Comparison of ENCODE assay signal across 23 mouse cellular contexts in the genomic region with DNA sequence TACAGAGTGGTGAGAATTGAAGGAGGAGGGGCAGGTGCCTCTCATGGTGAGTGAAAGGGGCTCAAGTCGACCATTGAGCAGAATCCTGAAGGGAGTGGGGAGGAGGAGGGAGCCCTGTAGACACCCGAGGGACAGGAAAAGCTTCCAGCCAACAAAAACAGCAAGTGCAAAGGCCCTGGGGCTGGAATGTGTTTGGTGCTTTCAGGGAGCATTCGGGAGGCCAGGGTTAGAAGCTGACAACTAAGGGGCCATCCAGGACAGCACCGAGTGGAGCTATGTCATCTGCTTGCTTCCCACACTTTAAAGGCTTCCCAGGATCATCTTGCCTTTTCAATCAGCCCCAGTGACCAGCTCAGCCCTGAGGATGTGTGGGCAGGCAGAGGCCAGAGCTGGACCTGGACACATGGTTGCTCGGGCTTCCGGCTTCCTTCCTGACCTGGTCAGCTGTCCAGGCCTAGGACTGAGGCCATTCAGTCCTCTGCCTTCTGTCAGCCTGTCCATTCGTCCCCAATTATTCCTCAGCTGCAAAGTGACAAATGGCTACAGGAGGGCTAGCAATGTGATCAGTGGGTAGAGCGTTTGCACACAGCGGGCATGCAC. TPM values are rescaled to one million over a fixed set of nuclear protein-coding genes. Genes with fewer than 3 reads are reported as not detected.
"Had no signal": no experiment of that assay in that cellular context is flagged by ENCODE, and none has a peak within 500 bp of the region (broad histone marks: within the 10 kb centered on the region; RNA-seq: fewer than 3 reads in every experiment).

No protein-coding gene starts in this region.

- H3K9ac ChIP-seq: intestine, embryonic 15.5 days; limb, embryonic 12.5 days; limb, embryonic 15.5 days; liver, embryonic 14.5 days; liver, postnatal 0 days; lung, embryonic 14.5 days; midbrain, embryonic 13.5 days; neural tube, embryonic 13.5 days had no signal

- H3K27me3 ChIP-seq: intestine, embryonic 15.5 days; limb, embryonic 12.5 days; limb, embryonic 15.5 days; midbrain, embryonic 13.5 days; neural tube, embryonic 13.5 days had no signal

- H3K27ac ChIP-seq: intestine, embryonic 15.5 days; left cerebral cortex, adult 2 months; limb, embryonic 12.5 days; limb, embryonic 15.5 days; liver, embryonic 14.5 days; midbrain, embryonic 10.5 days; midbrain, embryonic 13.5 days; neural tube, embryonic 13.5 days had no signal

- H3K4me3 ChIP-seq: intestine, embryonic 15.5 days; left cerebral cortex, adult 2 months; limb, embryonic 12.5 days; limb, embryonic 15.5 days; megakaryocyte, embryonic 14.5 days; midbrain, embryonic 10.5 days; midbrain, embryonic 13.5 days; myocyte; neural tube, embryonic 13.5 days had no signal

- H3K9me3 ChIP-seq: intestine, embryonic 15.5 days; limb, embryonic 12.5 days; limb, embryonic 15.5 days; megakaryocyte, embryonic 14.5 days; midbrain, embryonic 10.5 days; midbrain, embryonic 13.5 days; neural tube, embryonic 13.5 days had no signal

- H3K4me1 ChIP-seq: neural tube, embryonic 13.5 days had no signal

- DNase-seq: kidney, adult 18-20 months; layer of hippocampus, postnatal 36 days; liver, postnatal 0 days; lung, embryonic 14.5 days; lung, postnatal 36 days; retina, postnatal 1 day; right cerebral cortex, postnatal 25 days; thymus, adult 18-20 months; thymus, postnatal 36 days had no signal

- H3K36me3 ChIP-seq: intestine, embryonic 15.5 days; limb, embryonic 12.5 days; limb, embryonic 15.5 days; midbrain, embryonic 10.5 days; midbrain, embryonic 13.5 days; neural tube, embryonic 13.5 days had no signal

- H3K4me2 ChIP-seq: intestine, embryonic 15.5 days; limb, embryonic 12.5 days; limb, embryonic 15.5 days; liver, embryonic 11.5 days; lung, embryonic 14.5 days; midbrain, embryonic 13.5 days; neural tube, embryonic 13.5 days had no signal

- ATAC-seq: intestine, embryonic 15.5 days; liver, postnatal 0 days; lung, postnatal 0 days; midbrain, embryonic 13.5 days; midbrain, embryonic 16.5 days had no signal

RNA-seq across cellular contexts. Expression of a gene that starts 39.3 kb away (rescaled TPM):
- total RNA-seq: monocyte, adult 5-6 weeks had no signal
